Mouse (Mus musculus) T-helper 2 cell (primary cell): ENCODE results near the gene Jag1.

Source experiments
- in situ Hi-C: fragments of 300-600 bp; cut with MboI, MseI; formaldehyde crosslinking; loops from one replicate; pipeline ENCODE4 v1.15.1; 2025; ENCODE audit warnings: high pct_unique_total_duplicates

Jag1 gene

GRCm38 (mm10) chr2:137063829-137064228 is 52.6 kb downstream of the Jag1 start:
- in situ Hi-C loops, result no loop called here

GRCm38 (mm10) chr2:137049906-137050305 is 66.5 kb downstream of the Jag1 start:
- in situ Hi-C loops, result no loop called here

- in situ Hi-C loops, result no loop called here
Observed at GRCm38 (mm10) chr2:137049367-137049766, 67.1 kb downstream of the Jag1 start.

GRCm38 (mm10) chr2:137044122-137044521 is 72.3 kb downstream of the Jag1 start:
- in situ Hi-C loops, result no loop called here
